Mouse (Mus musculus): ENCODE data around the gene Spag6.

Gene Spag6

GRCm38 (mm10) chr2:18693871-18694610 lies at the start of gene Spag6:
Gene Spag6 (plus strand): TSS chr2:18694032.
- DNase-seq (ENCODE audit: low spot score in 2 of 2) = no peak

GRCm38 (mm10) chr2:18648563-18648962 lies 45.3 kb upstream of the Spag6 start:
- DNase-seq (ENCODE audit: low spot score in 2 of 2) = no peak

- no peak for DNase-seq (ENCODE audit: low spot score in 2 of 2)
Measured at GRCm38 (mm10) chr2:18654821-18655220, 39.0 kb upstream of the Spag6 start.

DNA sequence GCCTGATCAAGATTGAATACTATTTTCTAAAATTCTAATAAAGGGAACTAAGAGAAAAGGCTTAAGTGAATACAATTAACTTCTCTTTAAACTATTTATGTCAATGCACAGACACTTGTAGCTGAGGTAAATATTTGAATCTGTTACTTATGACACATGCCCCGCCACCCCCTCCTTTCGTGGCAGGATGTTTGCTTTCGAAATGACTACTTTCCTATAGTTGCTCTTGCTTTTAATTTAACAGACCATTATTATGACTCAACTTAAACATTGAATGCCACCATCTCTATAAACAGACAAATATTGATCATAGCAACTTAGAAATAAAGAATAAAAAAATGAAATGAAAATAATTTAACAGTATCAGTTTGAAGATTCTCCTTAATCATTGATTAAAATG lies 29.8 kb upstream of the Spag6 start:
- no peak for DNase-seq (ENCODE audit: low spot score in 2 of 2)

DNA sequence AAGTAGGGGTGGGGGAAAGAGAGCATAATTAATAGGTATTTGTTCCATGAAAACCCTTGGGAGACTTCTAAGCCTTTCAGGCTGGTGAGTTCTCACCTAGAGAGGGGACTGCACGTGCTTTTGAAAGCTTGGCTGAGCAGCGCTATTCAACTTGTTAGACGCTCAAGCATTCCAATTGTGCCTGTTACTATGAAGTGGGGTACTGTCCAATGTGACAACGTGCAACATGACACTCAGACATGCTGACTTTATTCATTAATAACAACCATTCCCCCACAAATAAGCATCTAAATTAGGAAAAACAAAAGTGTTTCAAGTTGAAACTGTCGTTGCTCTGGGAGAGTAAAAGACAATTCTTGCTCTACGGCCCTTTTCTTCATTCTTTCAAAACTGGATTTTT lies 22.8 kb upstream of the Spag6 start:
- no peak for DNase-seq (ENCODE audit: low spot score in 2 of 2)

GRCm38 (mm10) chr2:18672133-18672765 lies 21.6 kb upstream of the Spag6 start, which contains the start of gene Commd3:
Gene Commd3 (plus strand): TSS chr2:18672384.
- peak; percentile 93 to 97 for DNase-seq (ENCODE audit: low spot score in 2 of 2)

DNA sequence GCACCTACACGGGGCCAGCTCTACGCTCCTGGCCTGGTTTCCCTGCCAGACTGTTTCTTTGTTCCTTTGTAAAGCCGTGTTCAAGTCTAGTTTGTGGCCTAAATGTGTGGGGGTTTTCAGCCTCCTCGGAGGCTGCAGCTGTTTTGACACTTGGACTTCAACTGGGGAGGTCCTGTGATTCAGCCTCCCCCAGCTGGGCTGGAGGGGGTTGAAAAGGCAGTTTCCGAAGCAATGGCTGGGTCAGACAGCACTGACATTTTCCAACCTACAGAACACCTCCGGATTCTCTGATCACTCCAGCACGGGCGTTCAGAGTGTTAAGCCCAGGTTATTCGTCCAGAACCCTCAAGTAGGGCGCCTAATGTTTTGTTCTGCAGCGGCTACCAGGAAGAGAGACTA lies 21.1 kb upstream of the Spag6 start:
- DNase-seq (ENCODE audit: low spot score in 2 of 2) = peak in 1 of 2 experiments; percentile 24

DNA sequence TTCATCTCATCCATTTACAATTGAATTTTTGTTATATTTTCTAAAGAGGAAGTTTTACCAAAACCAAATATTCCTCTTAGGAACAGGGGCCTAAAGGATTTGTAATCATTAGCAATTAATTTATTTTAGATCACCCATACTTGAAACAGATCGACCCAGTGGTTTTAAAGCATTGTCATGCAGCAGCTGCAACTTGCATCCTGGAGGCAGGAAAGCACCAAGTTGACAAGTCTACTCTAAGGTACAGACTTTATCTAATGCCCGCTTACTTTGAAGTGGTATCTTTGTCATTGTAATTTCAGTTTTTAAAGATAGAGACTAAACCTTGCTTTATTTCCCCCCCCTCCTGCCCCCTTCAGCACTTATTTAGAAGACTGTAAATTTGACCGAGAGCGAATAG lies 20.1 kb upstream of the Spag6 start:
- no peak for DNase-seq (ENCODE audit: low spot score in 2 of 2)

DNA sequence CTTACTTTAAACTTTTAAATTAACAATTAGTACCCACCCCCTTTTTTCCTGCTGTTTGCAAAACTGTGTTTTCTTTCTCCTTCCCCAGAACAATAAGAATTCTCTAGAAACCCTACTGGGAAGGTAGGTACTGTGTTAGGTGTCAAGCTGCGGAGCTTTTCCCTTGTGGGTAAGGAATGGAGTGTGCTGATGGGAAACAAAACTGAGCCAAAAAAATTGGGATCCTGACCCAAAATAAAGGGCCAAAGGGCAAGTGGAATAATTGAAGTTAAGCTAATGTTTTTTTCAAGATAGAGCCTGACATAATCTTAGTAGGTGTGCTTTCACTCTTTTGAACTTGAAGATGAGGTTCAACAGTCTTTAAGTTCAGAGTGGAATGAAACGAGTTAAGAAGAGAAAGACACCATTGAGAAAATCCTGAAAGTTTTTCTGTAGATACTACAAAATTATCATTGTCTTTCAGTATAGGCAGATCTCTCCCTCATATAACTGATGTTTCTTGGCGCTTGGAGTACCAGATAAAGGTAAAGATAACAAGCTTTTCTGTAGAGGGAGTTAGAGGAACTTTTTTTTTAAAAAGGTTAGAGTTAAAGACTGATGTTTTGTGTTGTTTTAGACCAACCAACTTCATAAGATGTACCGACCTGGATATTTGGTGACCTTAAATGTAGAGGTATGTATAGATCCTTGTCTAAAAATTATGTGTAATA lies 19.5 kb upstream of the Spag6 start:
- no peak for DNase-seq (ENCODE audit: low spot score in 2 of 2)

GRCm38 (mm10) chr2:18675681-18676456 lies 18.0 kb upstream of the Spag6 start:
- DNase-seq (ENCODE audit: low spot score in 2 of 2) = peak in 1 of 2 experiments; percentile 8

DNA sequence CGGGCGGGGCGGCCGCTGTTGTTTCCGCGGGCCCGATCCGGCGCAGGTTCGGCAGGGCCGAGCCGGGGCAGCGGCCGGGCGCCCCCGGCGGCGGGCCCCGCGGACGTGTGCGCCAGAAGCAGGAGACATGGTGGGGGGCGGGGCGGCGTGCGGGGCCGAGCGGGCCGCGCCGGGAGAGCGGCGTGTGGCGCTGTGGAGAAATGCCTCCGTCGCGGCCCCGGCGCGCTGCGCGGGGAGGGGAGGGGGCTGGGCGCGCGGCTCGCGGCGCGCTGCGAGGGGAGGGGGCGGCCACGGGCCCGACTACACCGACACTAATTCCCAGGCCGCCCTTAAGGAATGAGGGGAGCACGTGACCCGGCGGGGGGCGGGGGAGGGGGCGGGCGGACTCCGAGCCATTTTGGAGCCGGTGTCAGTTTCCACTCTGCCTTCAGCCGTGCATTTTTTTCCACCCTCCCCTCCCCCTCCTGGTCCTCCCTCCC lies 17.3 kb upstream of the Spag6 start:
- peak in 1 of 2 experiments; percentile 53 for DNase-seq (ENCODE audit: low spot score in 2 of 2)

DNA sequence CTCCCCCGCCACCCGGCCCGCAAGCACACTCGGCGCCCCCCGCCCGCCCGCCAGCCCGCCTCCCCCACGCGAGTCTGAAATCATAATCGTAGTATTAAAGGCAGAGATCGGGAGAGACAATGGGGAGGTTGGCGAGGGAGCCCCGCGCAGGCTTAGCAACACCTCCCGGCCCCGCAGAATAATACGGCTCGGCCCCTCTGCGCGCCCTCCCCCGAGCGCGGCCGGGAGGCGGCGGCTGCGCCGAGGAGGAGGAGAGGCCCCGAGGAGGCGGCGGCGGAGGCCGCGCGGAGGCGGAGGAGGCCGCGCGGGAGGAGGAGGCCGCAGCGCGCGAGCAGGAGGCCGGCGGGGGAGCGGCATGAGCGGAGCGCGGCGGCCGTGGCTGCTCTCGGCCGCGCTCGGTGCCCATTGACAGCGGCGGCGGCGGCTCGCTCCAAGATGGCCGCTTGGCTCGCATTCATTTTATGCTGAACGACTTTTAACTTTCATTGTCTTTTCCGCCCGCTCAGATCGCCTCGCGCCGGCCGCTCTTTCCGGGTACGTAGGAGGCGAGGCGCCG lies 16.8 kb upstream of the Spag6 start, which contains the start of gene Bmi1:
TSS of gene Bmi1 (plus strand) at position 83 of the 556 bp plus-strand sequence.
- peak in 1 of 2 experiments; percentile 47 for DNase-seq (ENCODE audit: low spot score in 2 of 2)

- peak in 1 of 2 experiments; percentile 28 for DNase-seq (ENCODE audit: low spot score in 2 of 2)
Measured at GRCm38 (mm10) chr2:18677631-18678471, 16.0 kb upstream of the Spag6 start.

DNA sequence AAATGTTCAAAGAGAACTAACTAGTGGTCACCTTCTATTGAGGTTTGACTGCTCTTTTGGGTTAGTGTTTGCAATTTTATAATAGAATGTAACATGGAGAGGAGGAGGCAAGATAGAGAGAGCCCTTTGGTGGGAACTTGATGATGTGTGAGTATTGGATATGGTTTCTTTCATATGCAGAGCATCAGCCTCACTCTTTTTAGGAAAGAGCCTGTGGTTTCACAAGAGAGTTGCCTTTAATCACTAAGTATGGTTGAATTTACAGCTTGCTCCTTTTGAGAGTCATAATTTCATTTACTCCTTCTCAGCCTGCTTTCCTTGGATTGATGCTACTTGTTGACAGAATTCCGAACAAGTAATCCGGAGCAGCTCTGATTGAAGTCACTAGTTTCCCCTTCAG lies 14.1 kb upstream of the Spag6 start:
- no peak for DNase-seq (ENCODE audit: low spot score in 2 of 2)

DNA sequence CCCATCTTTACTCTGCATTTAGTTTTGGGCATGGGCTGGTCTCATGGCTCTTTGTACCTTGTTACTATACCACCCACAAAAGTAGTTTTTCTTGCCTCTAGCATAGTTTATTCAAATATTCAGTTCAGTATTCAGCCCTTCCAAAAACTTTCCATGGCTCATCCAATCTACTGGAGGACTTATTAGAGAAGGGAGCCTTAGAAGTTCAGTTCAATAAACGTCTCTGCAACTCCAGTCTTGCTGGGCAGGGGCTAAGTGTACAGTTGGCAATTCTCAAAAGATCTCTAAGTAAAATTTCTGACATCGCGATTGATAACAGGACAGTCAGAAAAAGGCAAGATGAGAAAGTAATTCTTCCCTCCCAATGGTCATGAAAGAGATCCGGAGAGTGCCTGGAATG lies 13.3 kb upstream of the Spag6 start:
- no peak for DNase-seq (ENCODE audit: low spot score in 2 of 2)

DNA sequence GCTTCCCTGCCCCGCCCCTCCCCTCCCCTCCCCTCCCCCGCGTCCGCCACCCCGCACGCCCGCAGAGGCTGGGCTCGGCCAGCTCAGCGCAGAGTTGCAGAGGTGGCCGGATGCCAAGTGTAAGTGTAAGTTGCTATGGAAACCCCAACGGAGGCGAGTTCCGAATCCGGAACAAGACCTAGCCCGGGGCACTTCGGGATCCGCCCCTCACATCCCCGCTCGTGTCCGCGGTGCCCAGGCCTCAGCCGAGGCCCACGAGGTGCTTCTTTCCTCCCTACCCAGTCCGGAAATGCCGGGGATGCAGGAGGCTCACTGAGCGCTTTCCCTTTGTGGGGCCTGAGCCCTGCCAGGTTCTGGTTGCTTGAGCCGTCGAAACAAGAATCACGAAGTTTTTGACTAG lies 12.9 kb upstream of the Spag6 start:
- DNase-seq (ENCODE audit: low spot score in 2 of 2) = peak in 1 of 2 experiments; percentile 32

DNA sequence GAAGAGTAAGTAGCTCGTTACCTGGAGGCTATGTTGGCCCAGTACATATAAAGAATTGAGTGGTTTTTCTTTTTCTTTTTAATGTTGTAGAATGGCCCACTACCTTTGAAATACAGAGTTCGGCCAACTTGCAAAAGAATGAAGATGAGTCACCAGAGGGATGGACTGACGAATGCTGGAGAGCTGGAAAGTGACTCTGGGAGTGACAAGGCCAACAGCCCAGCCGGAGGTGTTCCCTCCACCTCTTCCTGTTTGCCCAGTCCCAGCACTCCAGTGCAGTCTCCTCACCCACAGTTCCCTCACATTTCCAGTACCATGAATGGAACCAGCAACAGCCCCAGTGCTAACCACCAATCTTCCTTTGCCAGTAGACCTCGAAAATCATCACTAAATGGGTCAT lies 9.8 kb upstream of the Spag6 start:
- DNase-seq (ENCODE audit: low spot score in 2 of 2) = no peak

GRCm38 (mm10) chr2:18686386-18686785 lies 7.4 kb upstream of the Spag6 start:
- DNase-seq (ENCODE audit: low spot score in 2 of 2) = no peak

DNA sequence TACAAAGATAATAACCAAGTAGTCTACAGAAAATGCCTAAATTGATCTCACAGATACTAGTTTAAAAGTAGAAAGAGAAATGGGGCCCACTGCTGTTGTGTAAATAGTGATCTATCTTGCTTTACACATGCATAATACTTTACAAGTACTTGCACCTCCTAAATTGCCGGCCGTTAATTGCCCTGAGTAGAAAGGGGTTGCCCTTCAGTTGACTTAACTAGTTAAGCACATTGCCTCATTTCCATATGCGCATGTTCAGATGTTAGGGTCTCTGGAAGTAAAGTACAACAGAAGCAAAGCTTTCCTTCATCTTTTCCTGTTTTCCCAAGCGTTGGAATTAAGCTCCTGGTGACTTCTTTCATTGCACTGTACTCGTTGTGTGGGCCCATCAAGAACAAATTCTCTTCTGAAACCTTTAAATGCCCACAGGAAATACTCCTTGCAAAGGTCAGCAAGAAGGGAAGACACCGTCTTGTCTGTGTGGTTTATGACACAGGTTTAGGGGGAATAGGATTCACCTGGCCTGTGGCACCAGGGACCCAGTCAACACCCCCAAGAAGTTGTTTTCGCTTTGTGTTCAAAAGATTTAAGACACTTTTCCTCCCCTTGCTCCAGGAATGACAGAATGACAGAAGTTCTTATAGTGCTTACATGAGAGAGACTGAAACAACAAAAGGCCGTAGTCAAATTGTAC lies 6.9 kb upstream of the Spag6 start:
- DNase-seq (ENCODE audit: low spot score in 2 of 2) = no peak

DNA sequence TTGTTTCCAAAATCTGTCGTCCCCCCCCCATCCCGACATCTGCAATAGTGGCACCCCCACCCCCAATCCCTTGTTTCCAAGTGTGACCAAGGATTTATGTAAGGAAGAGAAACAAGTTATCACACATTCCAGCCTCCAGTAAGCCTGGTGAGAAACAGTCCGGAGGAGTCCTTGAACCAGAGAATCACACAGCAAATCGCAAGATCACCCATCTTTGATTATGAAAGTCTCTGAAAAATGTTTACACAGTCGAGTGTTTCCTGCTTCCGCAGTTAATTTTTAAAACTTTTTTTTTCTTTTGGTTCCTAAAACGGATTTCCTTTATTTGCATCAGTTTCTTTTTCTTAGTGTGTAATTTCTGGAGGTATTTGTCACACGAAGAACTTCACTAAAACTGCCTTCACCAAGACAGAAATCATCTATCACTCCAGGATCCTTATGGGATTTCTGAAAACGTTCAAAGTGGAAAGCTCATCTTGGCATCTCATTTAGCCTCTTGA lies 6.1 kb upstream of the Spag6 start:
- no peak for DNase-seq (ENCODE audit: low spot score in 2 of 2)

All from frontal cortex, postnatal 25 days (tissue).